Mouse (Mus musculus) effector memory CD4-positive, alpha-beta T cell, adult 5 months (primary cell): ENCODE results near the gene Zfp213. TPM values are rescaled to one million over a fixed set of nuclear protein-coding genes. Genes with fewer than 3 reads are reported as not detected.

Source experiments
- polyA plus RNA-seq: library from polyadenylated mRNA; unstranded; fragments of 100-300 nt; shearing (Covaris generic); gene quantifications from one replicate; pipeline ENCODE4 v1.2.1, GENCODE M21; 2017

The Zfp213 gene
- 6.9 TPM for polyA plus RNA-seq

GRCm38 (mm10) chr17:23563595-23564367 lies at the start of gene Zfp213:
Zfp213 (minus strand) TSS chr17:23564238.

GRCm38 (mm10) chr17:23600641-23601622 lies 36.9 kb upstream of the Zfp213 start, which contains the start of gene Zscan10:
Zscan10 (plus strand) TSS chr17:23600856.

GRCm38 (mm10) chr17:23598582-23599552 lies 34.8 kb upstream of the Zfp213 start, which contains the start of gene Zfp13:
Zfp13 (minus strand) TSS chr17:23599487.

Other genes with a start within 250 kb of the Zfp213 start
- gene Vmn2r115, start 220.5 kb downstream of the Zfp213 start, polyA plus RNA-seq: 0.05 TPM
- not detected for gene Vmn2r116, start 179.6 kb downstream of the Zfp213 start, polyA plus RNA-seq
- gene Vmn2r117, start 84.5 kb downstream of the Zfp213 start, polyA plus RNA-seq: not detected
- gene Zfp13, start 35.2 kb upstream of the Zfp213 start, polyA plus RNA-seq: not detected
- gene Zscan10, start 36.6 kb upstream of the Zfp213 start, polyA plus RNA-seq: 4.8 TPM
- 0.25 TPM for gene Mmp25, start 81.0 kb upstream of the Zfp213 start, polyA plus RNA-seq
- gene Bicdl2, start 96.3 kb upstream of the Zfp213 start, polyA plus RNA-seq: 0.19 TPM
- gene Hcfc1r1, start 109.4 kb upstream of the Zfp213 start, polyA plus RNA-seq: 46.6 TPM
- 21.0 TPM for gene Thoc6, start 109.6 kb upstream of the Zfp213 start, polyA plus RNA-seq
- gene Tnfrsf12a, start 113.2 kb upstream of the Zfp213 start, polyA plus RNA-seq: 20.5 TPM
- gene Cldn6, start 115.0 kb upstream of the Zfp213 start, polyA plus RNA-seq: not detected
- not detected for gene Cldn9, start 119.8 kb upstream of the Zfp213 start, polyA plus RNA-seq
- not detected for gene 1520401A03Rik, start 158.5 kb upstream of the Zfp213 start, polyA plus RNA-seq
- gene Pkmyt1, start 162.1 kb upstream of the Zfp213 start, polyA plus RNA-seq: 51.3 TPM
- 3.1 TPM for gene Paqr4, start 176.6 kb upstream of the Zfp213 start, polyA plus RNA-seq
- gene Kremen2, start 181.6 kb upstream of the Zfp213 start, polyA plus RNA-seq: 2.4 TPM
- gene Flywch1, start 207.4 kb upstream of the Zfp213 start, polyA plus RNA-seq: 25.6 TPM
- gene Flywch2, start 221.8 kb upstream of the Zfp213 start, polyA plus RNA-seq: 1.7 TPM
- gene Srrm2, start 226.3 kb upstream of the Zfp213 start, polyA plus RNA-seq: 1,161 TPM